Mouse (Mus musculus) B cell, adult (primary cell): Measurements from ENCODE around the gene Ms4a18. TPM values are rescaled to one million over a fixed set of nuclear protein-coding genes. Genes with fewer than 3 reads are reported as not detected.

Experiments
- total RNA-seq: library from RNA; stranded (reverse); gene quantifications from 4 replicates; pipeline ENCODE4 v1.2.4, GENCODE M21; 2023; ENCODE audit not compliant: inconsistent age

The Ms4a18 gene
- total RNA-seq = not detected in 4 replicates

DNA sequence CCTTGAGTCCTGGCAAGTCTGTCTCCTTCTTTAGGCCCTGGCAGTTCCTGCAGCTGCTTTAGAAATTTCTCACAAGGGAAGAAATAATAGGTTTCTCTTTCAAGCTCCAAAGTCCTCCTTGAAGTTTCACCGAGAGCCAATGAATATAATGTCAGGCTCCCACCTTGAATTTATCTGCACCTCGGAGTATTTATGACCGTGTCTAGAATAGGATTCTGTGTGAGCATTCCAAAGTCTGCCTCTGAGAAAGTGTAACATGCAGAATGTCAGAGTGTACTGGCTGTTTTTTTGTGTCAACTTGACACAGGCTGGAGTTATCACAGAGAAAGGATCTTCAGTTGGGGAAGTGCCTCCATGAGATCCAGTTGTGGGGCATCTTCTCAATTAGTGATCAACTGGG lies at the start of gene Ms4a18:
Gene Ms4a18, minus strand, starts transcription at position 141 of the 400 bp plus-strand sequence.

DNA sequence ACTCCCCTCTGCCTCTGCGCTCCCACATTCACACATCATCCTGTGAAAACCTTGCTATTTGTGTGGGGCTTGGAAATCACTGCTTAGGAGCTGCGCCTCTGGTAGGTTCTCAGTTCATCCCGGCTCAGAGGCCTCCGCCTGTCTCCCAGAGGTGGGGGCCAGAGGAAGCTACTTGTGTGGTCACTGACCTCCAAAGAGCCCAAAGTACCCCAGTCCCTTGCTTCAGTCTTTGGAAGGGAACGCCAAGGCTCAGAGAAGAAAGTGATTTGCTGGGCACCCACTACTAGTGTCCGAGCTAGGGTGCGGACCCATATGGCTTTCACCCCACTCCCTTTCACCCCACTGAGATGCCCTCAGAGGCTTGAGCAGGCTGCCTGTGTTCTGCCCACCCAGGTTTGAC lies 24.7 kb downstream of the Ms4a18 start, which contains the start of gene Ms4a15:
Gene Ms4a15, minus strand, starts transcription at position 101 of the 400 bp plus-strand sequence.

GRCm38 (mm10) chr19:10974238-10974865 lies 43.5 kb downstream of the Ms4a18 start, which contains the start of gene Ms4a10:
Gene Ms4a10, minus strand, starts transcription at chr19:10974670.

GRCm38 (mm10) chr19:10949112-10949511 lies 68.7 kb downstream of the Ms4a18 start, which contains the start of gene Ccdc86:
Gene Ccdc86, minus strand, starts transcription at chr19:10949266.

Other genes starting within 250 kb of the Ms4a18 start
- gene Cd6, start 188.0 kb downstream of the Ms4a18 start, total RNA-seq = 0.54 to 0.74 TPM in 2 of 4 replicates, not detected in the others
- 32.6 to 38.8 TPM (median 35.8 TPM) in 4 replicates for gene Slc15a3, start 178.3 kb downstream of the Ms4a18 start, total RNA-seq
- gene Tmem132a, start 148.1 kb downstream of the Ms4a18 start, total RNA-seq = 0.18 to 0.42 TPM (median 0.28 TPM) in 4 replicates
- gene Tmem109, start 136.0 kb downstream of the Ms4a18 start, total RNA-seq = 22.2 to 23.6 TPM (median 22.7 TPM) in 4 replicates
- gene Prpf19, start 122.8 kb downstream of the Ms4a18 start, total RNA-seq = 109 to 141 TPM (median 122 TPM) in 4 replicates
- not detected in 4 replicates for gene Zp1, start 97.4 kb downstream of the Ms4a18 start, total RNA-seq
- not detected in 4 replicates for gene Ptgdr2, start 80.9 kb downstream of the Ms4a18 start, total RNA-seq
- gene Ccdc86, start 68.8 kb downstream of the Ms4a18 start, total RNA-seq = 42.8 to 47.7 TPM (median 43.6 TPM) in 4 replicates
- gene Ms4a10, start 43.4 kb downstream of the Ms4a18 start, total RNA-seq = not detected in 4 replicates
- not detected in 4 replicates for gene Ms4a15, start 24.8 kb downstream of the Ms4a18 start, total RNA-seq
- 0.66 to 0.70 TPM (median 0.66 TPM) in 3 of 4 replicates, not detected in the other for gene Ms4a8a, start 63.1 kb upstream of the Ms4a18 start, total RNA-seq
- gene 1700017D01Rik, start 112.8 kb upstream of the Ms4a18 start, total RNA-seq = not detected in 4 replicates
- gene 1700025F22Rik, start 147.3 kb upstream of the Ms4a18 start, total RNA-seq = not detected in 4 replicates
- gene Ms4a13, start 178.7 kb upstream of the Ms4a18 start, total RNA-seq = not detected in 4 replicates
- gene Ms4a12, start 214.4 kb upstream of the Ms4a18 start, total RNA-seq = 0.29 to 1.0 TPM (median 0.43 TPM) in 4 replicates
- 698 to 773 TPM (median 771 TPM) in 4 replicates for gene Ms4a1, start 248.2 kb upstream of the Ms4a18 start, total RNA-seq